In genomic region chr12:75394011-75394773, GRCm38 (mm10) we compare ENCODE assay signal across 28 mouse cellular contexts. TPM values are rescaled to one million over a fixed set of nuclear protein-coding genes. Genes with fewer than 3 reads are reported as not detected.
A peak's percentile ranks its signal among the peaks of the same experiment; 100 is the strongest.
DNase-seq lines count a peak whose midpoint lies in the region; ATAC-seq lines count a peak whose summit lies in the region.
"Had no signal": no experiment of that assay in that cellular context is flagged by ENCODE, and none has a peak within 500 bp of the region (broad histone marks: within the 10 kb centered on the region; RNA-seq: fewer than 3 reads in every experiment).

No protein-coding gene starts in this region.

- no peaks in the 10 kb centered on the region for H3K36me3 ChIP-seq in limb, embryonic 10.5 days
- H3K36me3 ChIP-seq: embryonic facial prominence, embryonic 15.5 days; forebrain, embryonic 15.5 days; heart, embryonic 15.5 days; hindbrain, embryonic 10.5 days had no signal

- WGBS in limb, embryonic 10.5 days: 53% methylated on average over 20 of the region's 20 CpGs

- H3K4me3 ChIP-seq in limb, embryonic 10.5 days: no peak overlapping the region
- H3K4me3 ChIP-seq: embryonic facial prominence, embryonic 15.5 days; erythroblast, embryonic 14.5 days; forebrain, embryonic 15.5 days; heart, adult 2 months; heart, embryonic 15.5 days; hindbrain, embryonic 10.5 days had no signal

- peaks cover 36% of the 10 kb centered on the region for H3K4me1 ChIP-seq in limb, embryonic 10.5 days
- H3K4me1 ChIP-seq: forebrain, embryonic 15.5 days; hindbrain, embryonic 10.5 days had no signal

- intact Hi-C loops in heart, postnatal 36 days (cut with DNase I): loop anchor here (10.0 kb wide), 1 partner anchor 219 kb away; the partner anchor contains the start of gene Kcnh5
- intact Hi-C loops in left cerebral cortex, postnatal 25 days (cut with DNase I): loop anchor here (5.0 kb wide), 1 partner anchor 112 kb away; no protein-coding TSS in a partner anchor

- no peak for ATAC-seq in megakaryocyte progenitor cell, adult 5-6 weeks (replicated peaks; ENCODE audit: poor library complexity)
- ATAC-seq: activated CD4-positive, CD25-positive, alpha-beta regulatory T cell, adult 4 months; forebrain, embryonic 15.5 days; Patski had no signal

- no peaks in the 10 kb centered on the region for H3K27me3 ChIP-seq in limb, embryonic 10.5 days (ENCODE audit: low read depth, poor library complexity, severe bottlenecking)
- H3K27me3 ChIP-seq: CH12.LX; embryonic facial prominence, embryonic 15.5 days; forebrain, embryonic 15.5 days; heart, embryonic 15.5 days had no signal

- peak overlapping the region; percentile 36; the same call in 1 of the 2 replicates for H3K27ac ChIP-seq in limb, embryonic 10.5 days
- H3K27ac ChIP-seq: embryonic facial prominence, embryonic 15.5 days; forebrain, embryonic 15.5 days; heart, adult 2 months; heart, embryonic 15.5 days; hindbrain, embryonic 10.5 days; hindbrain, embryonic 14.5 days had no signal

- DNase-seq in heart, adult 11 months: peak; percentile 83
- DNase-seq in heart, postnatal 36 days: no peak
- peak; percentile 14 for DNase-seq in urinary bladder, adult 2 months (ENCODE audit: low spot score)
- no peak for DNase-seq in urinary bladder, postnatal 4 days (ENCODE audit: low spot score in 2 of 2)
- DNase-seq in limb, embryonic 10.5 days (ENCODE audit: low spot score): peak; percentile 42
- no peak for DNase-seq in left cerebral cortex, postnatal 25 days (ENCODE audit: low spot score in 2 of 2)
- DNase-seq: adrenal gland, postnatal 14 days; cerebellum, adult 18-20 months; cerebellum, adult 9-11 months; cerebellum, postnatal 36 days; gastrocnemius, postnatal 10 days; heart, postnatal 14 days had no signal

- H3K9me3 ChIP-seq in limb, embryonic 10.5 days (replicated peaks): no peaks in the 10 kb centered on the region
- H3K9me3 ChIP-seq: embryonic facial prominence, embryonic 15.5 days; forebrain, embryonic 15.5 days; heart, embryonic 15.5 days; hindbrain, embryonic 10.5 days had no signal

RNA-seq across cellular contexts. Expression of gene Gphb5, which starts 22.4 kb away (rescaled TPM):
- not detected for total RNA-seq in heart, postnatal 36 days (2021)
- polyA plus RNA-seq in urinary bladder, adult 2 months (2012; rRNA removed): not detected in 2 replicates
- not detected in 2 replicates for polyA plus RNA-seq in limb, embryonic 10.5 days (2016; fragmentation: Nextera tagmentation; extraction: Ambion mirVana)
- 0.73 TPM in 1 of 2 replicates, not detected in the other for total RNA-seq in megakaryocyte progenitor cell, adult 5-6 weeks (2015)
- total RNA-seq in megakaryocyte progenitor cell, adult 5-6 weeks (2017): not detected in 2 replicates
- total RNA-seq in left cerebral cortex, postnatal 25 days (2021): not detected
- total RNA-seq: adrenal gland, adult 18-20 months; adrenal gland, postnatal 14 days; CH12.LX; gastrocnemius, postnatal 10 days; gastrocnemius, postnatal 4 days; heart, adult 2 months; heart, postnatal 14 days had no signal
- polyA plus RNA-seq: activated CD4-positive, CD25-positive, alpha-beta regulatory T cell, adult 4 months; embryonic facial prominence, embryonic 15.5 days; erythroblast, embryonic 14.5 days; forebrain, embryonic 11.5 days; forebrain, embryonic 15.5 days; frontal cortex, adult 2 months; heart, adult 2 months; heart, embryonic 11.5 days; heart, embryonic 15.5 days; hindbrain, embryonic 10.5 days; hindbrain, embryonic 14.5 days; Patski had no signal

Comparison
In these comparisons a context has a peak if more than half of its experiments do, and no peak if none do; other contexts are left out.
1. DNase-seq: peak in heart, adult 11 months (single experiment), urinary bladder, adult 2 months (single experiment) and limb, embryonic 10.5 days (single experiment); none in heart, postnatal 36 days (0 of 2), urinary bladder, postnatal 4 days (0 of 2) and left cerebral cortex, postnatal 25 days (0 of 2).